Mouse (Mus musculus): ENCODE measurements at regions not wholly inside any gene's neighbourhood (a gene's known extent, or its start where the extent isn't known, plus 50 kb on each side); places are given as distances from the start of the nearest gene placed in this dataset.

GRCm38 (mm10) chr15:88370366-88370765, 229.7 kb upstream of the Zdhhc25 start:
- no peak for DNase-seq (ENCODE audit: low read depth, low spot score)

- no peak for DNase-seq (ENCODE audit: low read depth, low spot score)
Measured at GRCm38 (mm10) chr15:88372039-88372438, 228.1 kb upstream of the Zdhhc25 start.

GRCm38 (mm10) chr15:88373923-88374322, 226.2 kb upstream of the Zdhhc25 start:
- no peak for DNase-seq (ENCODE audit: low read depth, low spot score)

GRCm38 (mm10) chr15:88379342-88379741, 220.8 kb upstream of the Zdhhc25 start:
- no peak for DNase-seq (ENCODE audit: low read depth, low spot score)

- DNase-seq (ENCODE audit: low read depth, low spot score) = no peak
Measured at GRCm38 (mm10) chr15:88379951-88380623, 220.0 kb upstream of the Zdhhc25 start.

GRCm38 (mm10) chr15:88381419-88381818, 218.7 kb upstream of the Zdhhc25 start:
- no peak for DNase-seq (ENCODE audit: low read depth, low spot score)

- DNase-seq (ENCODE audit: low read depth, low spot score) = no peak
Measured at GRCm38 (mm10) chr15:88385943-88386342, 214.2 kb upstream of the Zdhhc25 start.

- no peak for DNase-seq (ENCODE audit: low read depth, low spot score)
Measured at GRCm38 (mm10) chr15:88386711-88387110, 213.4 kb upstream of the Zdhhc25 start.

GRCm38 (mm10) chr15:88391822-88392221, 208.3 kb upstream of the Zdhhc25 start:
- DNase-seq (ENCODE audit: low read depth, low spot score) = no peak

GRCm38 (mm10) chr15:88399064-88399463, 201.0 kb upstream of the Zdhhc25 start:
- no peak for DNase-seq (ENCODE audit: low read depth, low spot score)

GRCm38 (mm10) chr15:88399989-88400388, 200.1 kb upstream of the Zdhhc25 start:
- no peak for DNase-seq (ENCODE audit: low read depth, low spot score)

- DNase-seq (ENCODE audit: low read depth, low spot score) = no peak
Measured at GRCm38 (mm10) chr15:88400787-88401186, 199.3 kb upstream of the Zdhhc25 start.

- DNase-seq (ENCODE audit: low read depth, low spot score) = no peak
Measured at GRCm38 (mm10) chr15:88408461-88409379, 191.4 kb upstream of the Zdhhc25 start.

- DNase-seq (ENCODE audit: low read depth, low spot score) = no peak
Measured at GRCm38 (mm10) chr15:88414206-88414605, 185.9 kb upstream of the Zdhhc25 start.

GRCm38 (mm10) chr15:88418881-88419280, 181.2 kb upstream of the Zdhhc25 start:
- DNase-seq (ENCODE audit: low read depth, low spot score) = no peak

- DNase-seq (ENCODE audit: low read depth, low spot score) = no peak
Measured at GRCm38 (mm10) chr15:88428441-88428840, 171.7 kb upstream of the Zdhhc25 start.

GRCm38 (mm10) chr15:88430941-88431340, 169.2 kb upstream of the Zdhhc25 start:
- DNase-seq (ENCODE audit: low read depth, low spot score) = no peak

GRCm38 (mm10) chr15:88448272-88448671, 151.8 kb upstream of the Zdhhc25 start:
- DNase-seq (ENCODE audit: low read depth, low spot score) = no peak

- DNase-seq (ENCODE audit: low read depth, low spot score) = no peak
Measured at GRCm38 (mm10) chr15:88451241-88451640, 148.9 kb upstream of the Zdhhc25 start.

- no peak for DNase-seq (ENCODE audit: low read depth, low spot score)
Measured at GRCm38 (mm10) chr15:88468107-88468506, 132.0 kb upstream of the Zdhhc25 start.

GRCm38 (mm10) chr15:88468810-88469209, 131.3 kb upstream of the Zdhhc25 start:
- DNase-seq (ENCODE audit: low read depth, low spot score) = no peak

- no peak for DNase-seq (ENCODE audit: low read depth, low spot score)
Measured at GRCm38 (mm10) chr15:88469508-88470455, 130.3 kb upstream of the Zdhhc25 start.

Measured in c-Kit-negative CD71-positive TER-119-positive erythroid progenitor cells, embryonic 14.5 days (primary cell).